Mouse (Mus musculus) c-Kit-positive CD71-negative TER-119-negative erythroid progenitor cells, embryonic 14.5 days (primary cell): Measurements from ENCODE around the gene Lix1l.
A peak's percentile ranks its signal among the peaks of the same experiment; 100 is the strongest.

Experiments used
- DNase-seq: peaks from one replicate; pipeline ENCODE4 v3.0.0-alpha.2; 2013; ENCODE audit warnings: low read depth

Gene Lix1l

GRCm38 (mm10) chr3:96600639-96601250 lies at the start of gene Lix1l:
Gene Lix1l (plus strand): TSS chr3:96601149.
- peak; percentile 86 for DNase-seq

DNA sequence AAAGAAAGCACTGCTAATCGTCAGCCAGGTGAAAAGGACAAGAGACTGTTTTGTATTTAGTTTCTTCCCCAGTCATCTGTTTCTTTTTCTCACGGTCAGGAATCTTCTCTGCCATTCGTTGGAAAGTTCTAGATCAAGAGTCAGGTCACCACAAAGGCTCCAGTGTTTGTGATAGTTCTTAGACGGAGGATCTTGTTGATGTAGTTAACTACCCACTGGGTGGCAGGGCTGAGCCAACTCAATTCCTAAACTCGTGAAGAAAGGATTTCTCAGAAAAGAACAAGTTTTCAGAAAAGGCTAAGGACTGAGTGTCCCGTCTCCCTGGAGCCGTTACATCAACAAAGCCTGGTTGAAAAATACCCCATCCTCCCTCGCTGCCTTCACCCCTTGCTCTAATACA lies 49.7 kb upstream of the Lix1l start:
- DNase-seq = no peak

DNA sequence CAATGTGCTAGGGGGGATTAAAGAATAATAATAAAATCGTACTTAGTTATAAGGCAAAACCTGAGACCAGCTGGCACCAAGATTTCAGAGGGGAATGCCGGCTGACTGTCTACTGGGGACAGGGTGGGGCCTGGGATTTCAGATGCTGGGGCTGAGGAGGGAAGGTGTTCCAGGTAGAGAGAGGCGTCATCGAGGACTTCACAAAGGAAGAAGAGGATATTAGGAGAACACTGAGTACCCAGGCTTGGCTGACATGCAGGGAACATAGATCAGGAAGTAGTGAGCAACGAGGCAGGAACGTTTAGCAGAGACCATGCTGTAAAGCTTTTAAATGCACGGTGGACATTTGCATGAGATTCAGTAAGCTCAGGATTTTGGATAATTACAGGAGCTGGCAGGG lies 49.1 kb upstream of the Lix1l start:
- DNase-seq = no peak

GRCm38 (mm10) chr3:96553601-96554000 lies 47.3 kb upstream of the Lix1l start:
- no peak for DNase-seq

GRCm38 (mm10) chr3:96554251-96554650 lies 46.7 kb upstream of the Lix1l start:
- no peak for DNase-seq

GRCm38 (mm10) chr3:96555041-96555596 lies 45.8 kb upstream of the Lix1l start:
- no peak for DNase-seq

- no peak for DNase-seq
These were observed 44.8 kb upstream of the Lix1l start for GRCm38 (mm10) chr3:96555999-96556614.

DNA sequence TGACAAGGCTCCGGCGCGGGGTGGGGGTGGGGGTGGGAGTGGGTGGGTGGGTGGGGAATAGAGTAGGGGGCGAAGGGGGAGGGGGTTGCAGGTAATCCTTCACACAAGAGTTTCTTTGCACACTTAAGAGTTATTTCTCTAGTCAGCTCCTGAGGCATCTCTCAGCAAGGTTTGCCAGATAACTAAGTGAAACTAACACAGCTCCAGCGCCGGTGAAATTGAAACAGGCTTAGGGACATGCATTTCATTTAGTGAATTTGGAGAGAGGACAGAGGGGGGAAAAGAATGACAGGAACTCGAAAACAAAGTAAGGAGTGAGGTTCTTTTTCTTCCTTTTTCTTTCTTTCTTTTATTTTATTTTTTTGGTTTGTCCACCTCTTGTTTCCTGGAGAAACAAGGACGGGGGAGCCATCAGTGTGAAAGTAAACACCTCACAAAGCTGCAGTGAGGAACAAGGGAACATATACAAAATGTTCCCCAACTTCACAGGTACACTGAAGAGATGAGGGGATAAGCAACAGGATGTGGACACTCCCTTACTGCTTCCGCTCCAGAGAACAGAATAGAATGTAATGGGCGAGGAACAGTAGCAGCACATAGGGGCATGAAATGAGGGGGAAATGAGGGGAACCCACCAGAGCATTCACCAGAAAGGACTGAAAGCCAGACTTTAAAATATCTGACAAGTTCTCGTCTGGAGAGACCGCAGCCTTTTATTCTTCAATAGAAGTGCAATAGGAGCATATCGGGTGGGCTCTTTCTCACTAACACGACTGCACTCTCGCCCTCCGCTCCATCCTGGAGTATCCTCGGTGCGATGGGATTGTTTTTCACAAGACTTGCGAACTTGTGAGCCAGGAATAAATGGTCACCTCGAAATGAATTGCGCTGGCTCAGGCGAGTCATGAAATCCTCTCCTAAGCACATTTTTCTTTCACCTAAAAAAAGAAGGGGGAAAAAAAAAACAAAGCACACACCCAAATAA lies 44.0 kb upstream of the Lix1l start:
- no peak for DNase-seq

- peak; percentile 99 for DNase-seq
These were observed 43.3 kb upstream of the Lix1l start, which contains the start of gene Txnip for GRCm38 (mm10) chr3:96557694-96558093. Gene Txnip (plus strand): TSS chr3:96557957.

- DNase-seq = no peak
These were observed 42.8 kb upstream of the Lix1l start for GRCm38 (mm10) chr3:96558159-96558558.

DNA sequence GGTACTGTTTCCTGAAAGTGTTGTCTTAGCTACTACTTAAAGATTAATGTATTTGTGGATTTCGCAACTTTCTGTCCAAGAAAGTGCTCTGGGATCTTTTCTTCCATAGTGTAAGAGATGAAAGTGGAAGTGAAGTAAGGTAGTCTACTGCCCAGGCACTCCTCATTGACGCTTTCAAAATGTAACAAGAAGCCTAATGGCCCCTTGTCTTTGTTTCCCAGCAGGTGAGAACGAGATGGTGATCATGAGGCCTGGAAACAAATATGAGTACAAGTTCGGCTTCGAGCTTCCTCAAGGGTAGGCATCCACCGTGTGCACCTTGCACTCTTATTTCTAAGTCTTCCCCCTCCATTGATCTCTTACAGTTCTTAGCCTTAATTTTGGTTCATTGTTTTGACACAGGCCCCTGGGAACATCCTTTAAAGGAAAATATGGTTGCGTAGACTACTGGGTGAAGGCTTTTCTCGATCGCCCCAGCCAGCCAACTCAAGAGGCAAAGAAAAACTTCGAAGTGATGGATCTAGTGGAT lies 42.2 kb upstream of the Lix1l start:
- no peak for DNase-seq

- no peak for DNase-seq
These were observed 41.5 kb upstream of the Lix1l start for GRCm38 (mm10) chr3:96559398-96559910.

- no peak for DNase-seq
These were observed 40.8 kb upstream of the Lix1l start for GRCm38 (mm10) chr3:96559911-96560850.

DNA sequence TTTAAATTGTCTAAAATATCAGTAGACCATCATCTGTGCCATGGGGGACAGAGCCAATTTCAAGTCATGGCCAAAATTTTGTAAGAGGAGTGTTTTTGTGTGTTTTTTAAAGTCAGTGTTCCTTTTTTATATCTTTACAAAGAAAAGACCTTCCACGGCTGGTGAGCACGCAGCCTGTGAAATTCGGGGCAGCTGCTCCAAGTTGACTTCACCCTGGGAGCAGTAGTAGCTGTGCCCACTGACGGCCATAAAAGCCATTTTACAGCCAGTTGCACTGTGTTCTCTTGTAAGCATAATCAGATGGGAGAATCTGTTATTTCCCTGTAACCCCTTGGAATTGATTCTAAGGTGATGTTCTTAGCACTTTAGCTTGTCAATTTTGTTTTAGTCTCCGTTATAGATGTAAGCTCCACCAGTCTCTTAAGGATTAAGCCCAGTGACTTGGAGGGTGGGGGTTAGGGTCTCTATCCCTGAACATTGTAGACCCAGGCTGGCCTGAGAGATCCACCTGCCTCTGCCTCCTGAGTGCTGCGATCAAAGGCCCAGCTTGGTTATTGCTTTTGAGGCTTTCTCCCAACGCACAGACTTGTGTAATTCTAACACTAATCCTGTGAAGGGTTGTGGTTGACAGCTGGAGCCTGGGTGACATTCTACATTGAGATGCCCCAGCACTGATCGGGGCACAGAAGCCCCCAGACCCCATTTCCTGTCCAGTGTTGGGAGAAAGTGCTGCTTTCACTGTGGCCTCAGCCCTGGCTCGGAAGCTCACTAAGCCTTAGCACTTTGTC lies 39.9 kb upstream of the Lix1l start:
- DNase-seq = no peak

- no peak for DNase-seq
These were observed 38.8 kb upstream of the Lix1l start for GRCm38 (mm10) chr3:96561946-96562681.

GRCm38 (mm10) chr3:96563267-96563666 lies 37.7 kb upstream of the Lix1l start:
- no peak for DNase-seq

DNA sequence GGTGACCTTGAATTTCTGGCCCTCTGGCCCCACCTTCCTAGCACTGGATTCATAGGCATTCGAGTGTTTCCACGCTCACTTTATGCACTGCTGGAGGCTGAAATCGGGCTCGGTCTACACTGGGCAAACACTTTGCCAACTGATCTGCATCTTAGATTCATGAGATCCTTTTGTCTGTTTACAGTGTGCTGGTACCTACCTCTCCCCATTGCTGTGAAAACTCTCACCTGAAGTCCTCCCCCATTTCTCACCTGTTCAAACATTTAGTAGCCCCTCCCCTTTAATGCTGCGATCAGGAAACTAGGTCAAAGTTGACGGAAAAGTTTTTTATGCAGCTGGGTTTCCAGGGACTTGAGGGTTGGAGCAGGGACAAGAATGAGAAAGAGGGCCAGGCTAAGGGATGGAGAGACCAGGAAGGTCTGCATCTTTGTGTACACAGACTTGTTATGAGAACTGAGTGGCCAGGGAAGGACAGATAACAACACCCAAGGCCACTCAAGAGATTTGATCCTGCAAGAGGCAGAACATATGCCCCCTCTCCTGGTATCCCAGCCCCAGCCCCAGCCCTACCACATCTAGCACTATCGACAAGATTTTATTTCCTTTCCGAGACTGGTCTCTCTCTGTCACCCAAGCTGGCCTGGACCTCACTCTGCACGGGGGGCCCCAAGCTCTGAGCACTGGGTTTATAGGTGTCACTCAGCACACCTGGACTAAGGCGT lies 36.9 kb upstream of the Lix1l start:
- DNase-seq = no peak

- DNase-seq = no peak
These were observed 36.3 kb upstream of the Lix1l start for GRCm38 (mm10) chr3:96564633-96565032.

DNA sequence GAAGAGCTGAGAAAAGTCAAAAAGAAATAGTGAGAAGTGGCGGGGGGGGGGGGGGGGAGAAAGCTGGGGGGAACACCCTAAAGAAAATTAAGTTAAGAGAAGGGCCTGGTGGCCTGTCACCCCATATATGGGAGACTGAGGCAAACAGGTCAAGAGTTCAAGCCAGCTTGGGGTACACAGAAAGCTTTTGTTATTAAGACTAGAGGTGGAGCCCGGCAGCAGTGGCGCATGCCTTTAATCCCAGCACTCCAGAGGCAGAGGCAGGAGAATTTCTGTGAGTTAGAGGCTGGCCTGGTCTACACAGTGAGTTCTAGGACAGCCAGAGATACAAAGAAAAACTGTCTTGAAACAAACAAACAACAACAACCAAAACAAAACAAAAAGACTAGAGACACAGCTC lies 35.8 kb upstream of the Lix1l start:
- no peak for DNase-seq
